Mouse (Mus musculus): Measurements from ENCODE around the gene Sdha.

The Sdha gene

DNA sequence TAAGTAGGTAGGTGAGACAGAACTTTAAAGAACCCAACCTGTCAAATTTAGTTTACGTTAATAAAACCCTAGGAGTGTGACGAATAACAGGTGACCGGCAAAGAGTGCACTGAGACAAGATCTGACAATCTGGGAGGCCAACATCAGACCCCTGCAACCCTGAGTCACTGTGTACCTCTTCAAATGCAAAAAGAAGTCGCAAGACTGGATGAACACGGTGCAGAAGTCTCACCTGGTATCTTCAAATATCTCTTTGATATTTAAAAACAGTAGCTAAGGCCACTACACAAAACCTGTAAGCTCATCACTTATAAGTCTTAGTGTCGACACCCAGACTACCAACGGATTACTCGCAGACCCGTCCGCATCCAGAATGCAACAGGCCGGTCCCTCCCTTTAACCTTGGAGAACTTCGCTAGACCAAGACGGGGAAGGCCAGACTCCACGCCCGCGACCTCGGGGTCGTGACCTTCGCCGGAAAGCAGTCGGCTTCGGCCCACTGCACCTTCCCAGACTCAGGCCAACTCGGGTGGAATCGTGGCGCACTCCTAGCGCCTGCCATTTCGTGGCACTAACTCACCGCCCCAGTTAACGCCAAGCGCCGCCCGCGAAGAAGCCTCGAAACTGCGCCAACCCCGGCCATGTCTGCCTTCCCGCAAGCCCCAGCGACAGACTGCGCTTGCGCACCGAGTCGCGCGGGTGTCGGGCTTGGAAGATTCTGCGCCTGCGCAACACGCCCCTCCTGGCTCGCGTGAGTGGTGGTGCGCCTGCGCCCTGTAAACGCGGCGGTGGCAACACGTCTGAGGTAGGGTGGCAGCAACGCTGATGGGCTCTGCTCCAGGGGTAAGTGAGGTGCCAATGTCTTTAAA lies at the start of gene Sdha, which contains the start of gene Ccdc127:
Sdha (minus strand) TSS at position 715 of the 869 bp plus-strand sequence.
Ccdc127 (plus strand) TSS at position 744 of the 869 bp plus-strand sequence.
- in situ Hi-C loops (cut with MboI; ENCODE audit: low pct_unique_long_range_greater_than_20kb in 1 of 2, low sequenced_read_pairs in 2 of 2, unreplicated experiment in 1 of 2), result loop anchor here in 1 of 2 experiments (25.0 kb wide), 1 partner anchor 188 kb away; no protein-coding TSS in a partner anchor

DNA sequence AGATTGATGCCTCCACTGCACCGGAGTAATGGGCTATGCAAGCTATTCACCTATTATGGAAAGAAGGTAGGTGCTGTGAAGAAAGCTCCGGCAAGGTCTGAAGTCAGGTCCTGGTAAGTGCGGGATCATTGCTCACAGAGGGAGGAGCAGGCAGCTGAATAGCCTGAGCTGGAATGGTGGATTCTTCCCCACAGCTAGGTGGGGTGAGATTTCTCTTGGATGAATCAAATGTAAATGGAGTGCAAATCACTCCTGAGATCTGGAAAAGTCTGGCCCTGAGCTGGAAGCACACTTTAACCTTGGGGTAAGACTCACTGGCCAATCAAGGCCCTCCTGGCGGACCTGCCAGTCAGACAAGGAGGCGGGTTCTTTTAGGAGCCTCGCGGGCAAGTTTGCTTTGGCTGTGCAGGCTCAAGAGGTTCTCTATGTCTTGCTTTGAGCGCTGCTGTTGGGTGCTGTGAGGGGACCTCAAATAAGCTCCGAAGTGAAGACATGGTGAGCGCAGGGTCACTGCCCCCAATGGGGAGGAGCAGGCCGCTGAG lies 49.3 kb upstream of the Sdha start, which contains the start of gene Ftl1-ps1:
Ftl1-ps1 (plus strand) TSS at position 397 of the 542 bp plus-strand sequence.
- in situ Hi-C loops (cut with MboI; ENCODE audit: low pct_unique_long_range_greater_than_20kb in 1 of 2, low sequenced_read_pairs in 2 of 2, unreplicated experiment in 1 of 2), result no loop called here

DNA sequence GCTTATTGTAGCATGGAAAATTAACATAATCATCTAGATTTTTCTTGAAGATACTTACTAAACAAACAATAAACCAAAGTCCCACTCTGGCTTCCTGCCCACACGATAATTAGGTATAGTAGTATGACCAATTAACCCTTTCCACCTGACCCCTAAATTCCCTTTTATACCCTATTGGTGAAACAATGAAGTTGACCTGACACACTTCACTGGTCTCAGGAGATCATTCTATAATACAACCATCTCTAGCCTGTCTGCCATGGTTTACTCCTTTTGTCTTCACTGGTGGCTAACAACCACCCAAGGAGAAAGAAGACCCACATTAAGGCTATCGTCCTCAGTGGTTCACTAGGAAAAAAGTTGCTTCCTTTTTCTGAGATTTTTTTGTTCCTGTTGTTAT lies 41.1 kb upstream of the Sdha start:
- in situ Hi-C loops (cut with MboI; ENCODE audit: low pct_unique_long_range_greater_than_20kb in 1 of 2, low sequenced_read_pairs in 2 of 2, unreplicated experiment in 1 of 2), result no loop called here

DNA sequence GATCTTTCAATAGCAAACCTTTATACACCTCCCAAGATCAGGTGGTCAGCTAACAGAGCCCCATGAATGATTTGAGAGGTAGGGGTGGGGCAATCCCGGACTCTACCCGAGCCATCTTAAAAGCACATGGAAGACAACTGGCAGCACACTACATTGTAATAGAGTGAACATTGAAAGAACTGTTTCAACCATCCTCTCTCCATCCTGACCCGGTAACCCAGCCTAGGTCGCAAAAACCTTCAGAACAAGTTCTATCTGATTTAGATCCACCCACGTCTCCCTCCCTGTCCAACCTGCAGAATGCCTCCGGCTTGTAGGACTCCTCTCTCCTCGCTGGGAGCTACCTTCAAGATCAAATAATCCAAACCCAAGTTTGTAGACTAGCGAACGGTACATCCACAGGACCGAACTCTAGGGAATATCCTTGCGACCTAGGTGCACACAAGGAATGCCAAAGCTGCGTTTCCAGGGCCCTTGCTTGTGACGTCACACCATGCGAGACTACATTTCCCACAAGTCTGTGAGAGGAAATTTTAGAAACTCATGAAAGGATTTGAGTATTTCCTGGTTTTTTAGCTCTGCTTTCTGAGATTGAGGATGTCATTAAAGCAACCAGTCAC lies 40.4 kb upstream of the Sdha start, which contains the start of gene Zfp72:
Zfp72 (minus strand) TSS at position 466 of the 620 bp plus-strand sequence.
- in situ Hi-C loops (cut with MboI; ENCODE audit: low pct_unique_long_range_greater_than_20kb in 1 of 2, low sequenced_read_pairs in 2 of 2, unreplicated experiment in 1 of 2), result no loop called here

DNA sequence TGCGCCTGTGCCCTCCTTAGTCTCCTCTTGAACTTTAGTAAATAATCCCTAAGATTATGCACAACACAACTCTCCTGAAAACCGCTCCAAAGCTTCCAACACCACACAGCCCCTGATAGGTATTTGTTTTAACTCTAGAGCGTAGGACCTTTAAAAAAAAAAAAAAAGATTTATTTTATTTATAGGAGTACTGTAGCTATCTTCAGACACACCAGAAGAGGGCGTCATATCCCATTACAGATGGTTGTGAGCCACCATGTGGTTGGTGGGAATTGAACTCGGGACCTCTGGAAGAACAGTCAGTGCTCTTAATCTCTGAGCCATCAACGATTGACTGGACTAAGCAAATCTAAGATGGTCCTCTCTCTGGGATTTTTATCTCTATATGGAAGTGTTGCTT lies 39.6 kb upstream of the Sdha start:
- in situ Hi-C loops (cut with MboI; ENCODE audit: low pct_unique_long_range_greater_than_20kb in 1 of 2, low sequenced_read_pairs in 2 of 2, unreplicated experiment in 1 of 2), result no loop called here

DNA sequence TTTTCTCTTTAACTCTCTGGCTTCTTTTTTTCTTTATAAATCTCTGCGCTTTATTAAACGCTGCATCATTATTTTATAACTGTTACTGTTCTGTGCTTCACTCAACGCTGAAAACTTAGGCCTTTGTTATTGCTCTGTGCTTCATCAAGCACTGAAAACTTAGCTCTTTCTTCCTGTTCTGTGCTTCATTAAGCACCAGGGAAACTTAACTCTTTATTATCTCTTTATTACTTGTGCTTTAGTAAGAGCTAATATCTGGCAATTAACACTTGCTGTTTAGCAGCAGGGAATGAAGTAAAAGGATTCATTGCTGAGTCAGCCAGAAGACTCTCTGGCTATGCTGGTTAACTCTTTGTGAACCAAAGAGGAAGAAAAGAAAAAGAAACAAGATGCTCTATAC lies 32.2 kb upstream of the Sdha start:
- in situ Hi-C loops (cut with MboI; ENCODE audit: low pct_unique_long_range_greater_than_20kb in 1 of 2, low sequenced_read_pairs in 2 of 2, unreplicated experiment in 1 of 2), result no loop called here

DNA sequence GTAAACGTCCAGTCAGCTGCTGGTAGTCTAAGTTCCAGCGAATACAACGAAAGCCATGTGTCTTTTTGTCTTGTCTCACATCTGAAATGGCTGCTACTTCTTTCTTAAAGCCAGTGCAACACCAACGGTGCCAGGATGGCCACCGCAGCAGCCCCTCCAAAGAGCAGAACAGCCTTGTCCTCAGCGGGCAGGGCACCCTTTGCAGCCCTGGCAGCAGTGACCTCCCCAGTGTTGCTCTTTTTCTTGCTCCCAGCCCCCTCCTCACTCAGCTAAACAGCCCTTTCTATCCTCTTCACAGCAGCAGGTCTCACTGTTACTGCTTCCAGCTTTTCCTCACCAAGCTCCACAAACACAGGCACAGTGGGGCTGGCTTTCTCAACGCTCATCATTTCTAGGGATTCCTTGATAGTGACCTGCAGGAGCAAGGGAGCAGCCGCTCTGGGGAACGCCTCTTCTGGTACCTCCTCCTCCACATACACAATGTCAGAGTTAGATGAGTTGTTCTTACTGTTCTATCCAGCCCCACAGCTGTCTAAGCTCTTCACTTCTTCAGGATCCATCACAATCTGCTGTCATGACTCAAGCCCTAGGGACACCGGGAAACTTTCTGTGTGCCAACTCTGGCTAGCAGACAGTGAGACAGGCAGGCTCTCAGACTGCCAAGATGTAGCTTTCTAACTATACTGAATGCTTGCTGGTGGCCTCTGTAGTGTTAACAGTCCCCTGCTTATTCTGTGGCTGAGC lies 31.6 kb upstream of the Sdha start:
- in situ Hi-C loops (cut with MboI; ENCODE audit: low pct_unique_long_range_greater_than_20kb in 1 of 2, low sequenced_read_pairs in 2 of 2, unreplicated experiment in 1 of 2), result no loop called here

DNA sequence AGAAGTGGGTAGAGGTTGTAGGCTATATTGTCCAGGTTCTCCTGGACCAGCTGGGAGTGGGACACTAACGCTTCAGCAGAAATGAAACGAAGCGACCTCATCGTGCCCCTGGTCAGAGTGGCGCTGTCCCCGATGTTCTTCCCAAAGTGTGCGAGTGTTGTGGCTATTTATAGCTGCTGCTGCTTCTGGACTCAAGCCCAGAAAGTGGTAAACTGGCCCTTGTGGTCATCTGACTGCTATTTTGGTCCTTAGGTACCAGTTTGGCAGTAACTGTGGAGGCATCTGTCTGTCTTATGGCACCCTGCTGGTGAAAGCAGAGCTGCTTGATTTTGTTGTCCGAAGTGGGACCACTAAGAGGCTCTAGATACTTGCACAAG lies 13.8 kb upstream of the Sdha start, which contains the start of gene Lrrc14b:
Lrrc14b (minus strand) TSS at position 147 of the 377 bp plus-strand sequence.
- in situ Hi-C loops (cut with MboI; ENCODE audit: low pct_unique_long_range_greater_than_20kb in 1 of 2, low sequenced_read_pairs in 2 of 2, unreplicated experiment in 1 of 2), result no loop called here

DNA sequence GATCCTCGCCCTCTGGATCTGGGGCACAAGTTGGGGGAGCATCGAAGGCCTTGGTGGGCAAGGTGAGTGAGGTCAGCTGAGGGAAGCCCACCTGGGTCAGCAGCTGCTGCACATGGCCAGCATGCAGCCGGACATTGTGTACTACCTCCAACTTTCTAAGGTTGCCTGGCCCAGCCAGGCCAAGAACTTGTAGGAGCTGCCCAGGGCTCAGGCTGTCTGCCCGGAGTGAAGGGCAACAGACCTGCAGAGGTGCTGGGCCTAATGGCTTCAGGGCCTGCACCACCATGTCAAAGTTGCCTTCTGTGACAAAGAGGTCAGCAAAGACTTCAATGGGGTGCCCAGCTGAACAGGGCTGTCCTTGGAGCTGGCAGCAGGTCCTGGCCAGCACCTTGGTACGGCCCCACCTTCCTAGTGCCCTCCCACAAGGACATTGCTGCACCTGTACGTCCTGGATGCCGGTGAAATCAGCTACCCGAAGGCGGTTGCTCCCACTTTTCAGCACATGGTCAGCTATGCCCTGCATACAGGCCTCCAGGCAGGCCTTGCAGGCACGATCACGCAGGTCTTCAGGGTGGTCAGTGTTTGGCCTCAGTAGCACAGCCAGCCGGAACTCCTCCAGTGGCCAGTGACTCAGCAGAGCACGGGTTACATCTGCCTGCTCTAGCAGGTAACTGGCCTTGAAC lies 13.2 kb upstream of the Sdha start:
- in situ Hi-C loops (cut with MboI; ENCODE audit: low pct_unique_long_range_greater_than_20kb in 1 of 2, low sequenced_read_pairs in 2 of 2, unreplicated experiment in 1 of 2), result no loop called here

DNA sequence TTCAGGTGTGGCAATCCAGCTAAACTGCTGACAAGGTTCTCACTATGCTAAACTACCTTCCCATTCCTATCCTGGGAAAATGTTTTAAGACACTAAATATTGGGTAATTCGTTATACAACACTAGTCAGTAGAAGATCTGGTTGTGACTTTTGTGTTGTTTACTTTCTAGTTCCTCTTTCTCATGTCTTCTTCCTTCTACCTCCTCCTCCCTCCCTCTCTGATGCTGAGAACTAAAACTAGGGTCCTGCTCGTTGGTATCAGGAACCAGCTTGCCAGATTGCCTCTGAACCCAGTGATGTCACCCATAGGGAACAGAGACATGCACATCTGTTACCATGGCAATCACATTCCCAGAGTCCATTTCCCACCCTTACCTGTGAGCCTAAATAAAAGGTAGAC lies 12.1 kb upstream of the Sdha start:
- in situ Hi-C loops (cut with MboI; ENCODE audit: low pct_unique_long_range_greater_than_20kb in 1 of 2, low sequenced_read_pairs in 2 of 2, unreplicated experiment in 1 of 2), result no loop called here

DNA sequence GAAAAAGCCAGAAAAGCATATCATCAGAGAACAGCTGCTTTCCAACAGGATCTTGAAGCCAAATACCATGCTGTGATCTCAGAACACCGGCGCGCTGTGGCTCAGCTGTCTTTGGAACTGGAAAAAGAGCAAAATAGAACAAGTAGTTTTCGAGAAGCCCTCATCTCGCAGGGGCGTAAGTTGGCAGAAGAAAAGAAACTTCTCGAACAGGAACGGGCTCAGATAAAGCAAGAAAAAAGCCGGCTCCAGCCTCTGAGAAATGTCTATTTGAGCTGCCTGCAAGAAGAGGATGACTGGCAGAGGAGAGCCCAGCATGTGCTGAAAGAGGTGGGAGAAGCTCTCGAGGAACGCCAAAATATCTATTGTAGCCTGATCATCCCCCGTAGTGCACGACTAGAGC lies 6.4 kb upstream of the Sdha start:
- in situ Hi-C loops (cut with MboI; ENCODE audit: low pct_unique_long_range_greater_than_20kb in 1 of 2, low sequenced_read_pairs in 2 of 2, unreplicated experiment in 1 of 2), result no loop called here

DNA sequence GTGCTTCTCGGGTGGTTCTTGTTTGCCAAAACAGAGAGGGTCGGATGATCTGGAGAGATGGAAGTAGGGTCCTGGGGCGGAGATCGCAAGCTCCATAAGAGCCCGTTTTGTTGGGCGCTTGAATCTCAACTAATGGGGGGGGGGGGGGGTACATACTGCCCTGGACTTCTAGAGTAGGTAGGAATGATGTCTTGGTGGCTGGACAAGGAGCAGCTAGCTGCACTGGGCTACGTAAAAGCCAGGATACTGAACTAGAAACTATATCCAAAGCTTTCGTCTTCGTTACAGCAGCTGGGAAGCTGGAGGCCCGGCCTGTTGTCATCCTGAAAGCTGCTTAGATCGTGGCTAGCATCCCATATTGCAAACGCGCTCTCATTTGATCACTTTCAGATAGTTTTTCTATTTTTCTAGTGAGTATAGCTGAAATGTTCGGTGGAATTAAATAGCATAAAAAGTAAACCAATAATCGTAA lies 391 bp upstream of the Sdha start:
- in situ Hi-C loops (cut with MboI; ENCODE audit: low pct_unique_long_range_greater_than_20kb in 1 of 2, low sequenced_read_pairs in 2 of 2, unreplicated experiment in 1 of 2), result no loop called here

DNA sequence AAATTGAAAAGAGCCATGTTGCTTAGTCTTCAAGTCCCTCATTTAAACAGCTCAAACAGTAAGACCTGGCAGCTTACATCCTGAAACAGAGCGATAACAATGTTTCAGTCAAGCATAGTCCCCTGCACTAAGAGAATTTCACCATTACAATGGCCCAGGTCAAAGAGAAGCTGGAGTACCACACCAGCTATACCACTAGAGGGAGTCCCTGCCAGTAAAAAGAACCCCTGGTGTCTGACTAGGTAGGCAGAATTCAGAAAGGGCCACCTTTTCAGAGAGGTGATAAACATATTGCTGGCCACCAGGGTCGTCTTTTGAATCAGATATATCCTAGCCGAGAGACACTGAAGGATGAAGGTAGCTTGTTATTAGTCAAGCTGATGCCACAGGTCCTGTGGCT lies 9.0 kb downstream of the Sdha start:
- in situ Hi-C loops (cut with MboI; ENCODE audit: low pct_unique_long_range_greater_than_20kb in 1 of 2, low sequenced_read_pairs in 2 of 2, unreplicated experiment in 1 of 2), result loop anchor here in 1 of 2 experiments (25.0 kb wide), 1 partner anchor 196 kb away; no protein-coding TSS in a partner anchor

DNA sequence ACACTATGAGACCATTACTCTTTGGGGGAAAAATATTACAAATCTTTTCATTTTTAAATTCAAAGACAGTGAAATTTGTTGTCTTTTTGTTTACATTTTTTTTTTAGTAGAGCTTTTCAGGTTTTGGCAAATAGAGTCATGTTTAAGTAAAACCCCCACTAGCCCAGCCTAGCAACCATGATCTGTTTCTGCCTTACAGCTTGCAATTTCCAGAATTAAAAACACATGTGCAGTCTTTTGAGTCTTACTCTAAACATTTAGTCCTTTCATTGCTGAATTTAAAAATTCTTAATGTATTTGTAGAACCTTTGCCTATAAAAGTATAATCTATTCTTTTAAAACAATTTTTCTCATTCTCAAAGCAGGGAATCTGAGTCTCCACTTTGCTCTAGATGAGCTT lies 20.8 kb downstream of the Sdha start:
- in situ Hi-C loops (cut with MboI; ENCODE audit: low pct_unique_long_range_greater_than_20kb in 1 of 2, low sequenced_read_pairs in 2 of 2, unreplicated experiment in 1 of 2), result loop anchor here in 1 of 2 experiments (25.0 kb wide), 1 partner anchor 208 kb away; no protein-coding TSS in a partner anchor

DNA sequence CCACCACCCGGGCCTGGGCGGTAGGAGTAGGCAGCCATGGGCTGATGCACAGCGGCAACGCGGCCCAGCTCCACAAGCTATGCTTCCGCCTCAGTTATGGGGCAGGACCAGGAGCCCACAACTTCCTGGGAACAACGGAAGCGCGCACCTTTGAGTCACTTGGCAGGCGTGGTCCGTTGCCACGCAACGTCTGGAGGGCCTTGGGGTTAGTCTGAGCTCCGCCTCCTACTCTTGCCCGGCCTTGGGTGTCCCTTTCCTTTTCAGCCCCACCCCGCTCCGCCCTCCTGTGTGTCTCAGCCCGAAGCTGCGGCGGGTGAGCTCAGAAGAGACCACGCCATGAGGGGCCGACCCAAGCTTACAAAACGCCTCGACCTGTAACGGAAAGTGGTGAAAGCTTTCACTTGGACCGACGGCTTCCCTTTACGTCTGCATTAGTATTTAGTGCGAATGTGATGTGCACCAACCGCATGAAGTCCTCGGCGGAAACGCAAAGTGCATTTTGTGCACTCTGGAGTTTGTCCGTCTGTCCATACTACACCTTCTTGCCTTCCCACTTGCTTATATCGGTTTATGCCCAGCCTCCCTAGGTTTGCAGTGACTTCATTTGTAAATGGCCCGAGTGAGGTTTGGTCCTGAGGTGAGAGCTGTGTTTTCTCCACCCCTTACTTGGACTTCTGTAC lies 32.8 kb downstream of the Sdha start, which contains the start of gene Pdcd6:
Pdcd6 (minus strand) TSS at position 411 of the 680 bp plus-strand sequence.
- in situ Hi-C loops (cut with MboI; ENCODE audit: low pct_unique_long_range_greater_than_20kb in 1 of 2, low sequenced_read_pairs in 2 of 2, unreplicated experiment in 1 of 2), result no loop called here

DNA sequence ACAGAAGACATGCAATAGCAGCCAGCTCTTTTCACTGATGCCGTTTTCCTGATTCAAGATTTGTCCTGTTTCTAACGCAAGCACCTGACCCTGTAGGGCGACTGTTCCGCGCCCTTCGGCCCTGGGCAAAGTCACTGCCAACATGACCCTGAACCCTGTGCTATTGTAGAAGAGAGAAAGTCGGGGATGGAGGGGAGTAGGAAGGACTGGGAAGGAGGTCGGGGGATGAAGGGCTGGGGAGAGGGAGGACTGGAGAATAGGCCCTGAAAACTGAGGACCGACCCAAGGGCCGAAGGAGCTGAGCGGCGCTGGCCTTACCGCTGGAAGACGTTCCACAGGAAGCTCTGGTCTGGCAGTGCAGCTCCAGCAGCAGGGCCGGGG lies 33.3 kb downstream of the Sdha start:
- in situ Hi-C loops (cut with MboI; ENCODE audit: low pct_unique_long_range_greater_than_20kb in 1 of 2, low sequenced_read_pairs in 2 of 2, unreplicated experiment in 1 of 2), result no loop called here

DNA sequence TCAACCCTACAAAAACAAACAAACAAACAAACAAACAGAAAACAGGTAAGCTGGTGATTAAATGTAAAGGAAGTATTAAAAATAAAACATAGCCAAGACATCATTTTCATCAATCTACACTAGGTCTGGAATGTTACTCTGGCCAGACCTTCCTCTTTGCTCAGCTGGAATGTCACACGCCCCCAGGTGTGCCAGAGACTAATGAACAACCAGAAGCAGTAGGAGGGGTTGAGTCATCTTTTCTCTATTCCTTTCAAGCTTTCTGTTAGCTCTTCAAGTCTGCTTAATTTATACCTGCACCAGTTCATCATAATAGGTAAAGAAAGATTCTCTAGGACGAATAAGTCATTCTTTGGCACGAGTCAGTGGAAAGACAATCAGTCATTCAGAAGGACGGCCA lies 33.7 kb downstream of the Sdha start:
- in situ Hi-C loops (cut with MboI; ENCODE audit: low pct_unique_long_range_greater_than_20kb in 1 of 2, low sequenced_read_pairs in 2 of 2, unreplicated experiment in 1 of 2), result no loop called here

Data from mouse embryonic stem cell (cell line).